Mouse (Mus musculus): ENCODE results near the gene Pdgfa. TPM values are rescaled to one million over a fixed set of nuclear protein-coding genes. Genes with fewer than 3 reads are reported as not detected.

Pdgfa gene
- 10.4 and 12.8 TPM in 2 replicates for polyA plus RNA-seq (2016; fragmentation: Nextera tagmentation; extraction: Ambion mirVana)

GRCm38 (mm10) chr5:138997171-138997788 lies at the start of gene Pdgfa:
Pdgfa (minus strand) TSS chr5:138997370.
- DNase-seq (ENCODE audit: low spot score): peak; percentile 78
- Histone ChIP-seq H3K4me1 (replicated peaks) (peaks cover 67% of the 10 kb centered on the region), H3K27me3 (ENCODE audit: insufficient read depth, poor library complexity, severe bottlenecking) (peaks cover 87% of the 10 kb centered on the region), H3K9me3 (peaks cover 16% of the 10 kb centered on the region), H3K4me3 (peak within 1 kb of the TSS; percentile 73), H3K36me3 (no peaks in the 10 kb centered on the region), H3K27ac (peak within 1 kb of the TSS; percentile 87)
- WGBS: under 1% methylated on average over 48 of the region's 48 CpGs

DNA sequence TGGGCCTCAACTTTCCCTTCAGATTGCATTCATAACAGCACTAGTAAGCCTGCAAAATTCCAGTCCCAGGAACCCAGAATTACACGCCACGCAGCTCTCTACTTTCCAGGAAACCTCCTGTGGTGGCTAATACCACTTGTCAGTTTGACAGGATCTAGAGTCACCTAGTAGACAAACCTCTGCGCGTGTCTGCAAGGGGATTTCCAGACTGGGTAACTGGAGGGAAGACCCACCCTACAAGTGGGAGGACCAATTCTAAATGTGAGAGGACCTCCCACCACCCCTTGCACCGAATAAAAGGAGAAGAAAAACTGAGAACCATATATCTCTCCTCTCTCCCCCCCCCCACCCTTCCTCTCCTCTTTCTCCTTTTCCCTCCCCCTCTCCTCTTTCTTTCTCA lies 49.5 kb upstream of the Pdgfa start:
- DNase-seq (ENCODE audit: low spot score): no peak
- Histone ChIP-seq H3K4me3 (no peak overlapping the region), H3K27me3 (ENCODE audit: insufficient read depth, poor library complexity, severe bottlenecking) (no peaks in the 10 kb centered on the region; the same call in 1 of the 2 replicates), H3K9me3 (no peaks in the 10 kb centered on the region), H3K4me1 (replicated peaks) (0 out of 2 replicates have a peak, but pooled peaks cover 15% of the 10 kb centered on the region), H3K27ac (no peak overlapping the region), H3K36me3 (no peaks in the 10 kb centered on the region)
- WGBS: 86% methylated on average over 5 of the region's 5 CpGs

DNA sequence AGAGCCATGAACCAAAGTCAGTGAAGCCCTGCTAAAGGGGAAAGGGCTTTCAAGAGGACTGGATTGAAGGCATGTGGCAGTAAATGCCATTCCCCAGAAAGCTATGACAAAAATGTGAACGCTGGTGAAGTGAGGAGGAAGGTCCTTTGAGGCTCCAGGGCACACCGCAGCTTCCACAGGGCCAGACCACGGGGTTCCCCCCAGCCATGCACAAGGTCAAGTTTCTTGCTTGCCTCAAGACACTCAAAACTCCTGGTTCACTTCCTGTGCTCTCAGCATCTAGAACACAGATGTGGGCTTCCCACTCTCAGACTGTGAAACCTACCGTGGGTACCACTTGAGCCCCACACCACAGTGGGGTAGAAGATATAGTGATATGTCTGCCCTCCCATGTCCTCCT lies 46.4 kb upstream of the Pdgfa start:
- no peak overlapping the region for H3K4me3 ChIP-seq
- H3K27me3 ChIP-seq (ENCODE audit: insufficient read depth, poor library complexity, severe bottlenecking): no peaks in the 10 kb centered on the region; the same call in 1 of the 2 replicates
- WGBS: 77% methylated on average over 4 of the region's 4 CpGs
- H3K27ac ChIP-seq: no peak overlapping the region
- no peaks in the 10 kb centered on the region for H3K9me3 ChIP-seq
- 0 out of 2 replicates have a peak, but pooled peaks cover 15% of the 10 kb centered on the region for H3K4me1 ChIP-seq (replicated peaks)
- DNase-seq (ENCODE audit: low spot score): no peak
- H3K36me3 ChIP-seq: no peaks in the 10 kb centered on the region

DNA sequence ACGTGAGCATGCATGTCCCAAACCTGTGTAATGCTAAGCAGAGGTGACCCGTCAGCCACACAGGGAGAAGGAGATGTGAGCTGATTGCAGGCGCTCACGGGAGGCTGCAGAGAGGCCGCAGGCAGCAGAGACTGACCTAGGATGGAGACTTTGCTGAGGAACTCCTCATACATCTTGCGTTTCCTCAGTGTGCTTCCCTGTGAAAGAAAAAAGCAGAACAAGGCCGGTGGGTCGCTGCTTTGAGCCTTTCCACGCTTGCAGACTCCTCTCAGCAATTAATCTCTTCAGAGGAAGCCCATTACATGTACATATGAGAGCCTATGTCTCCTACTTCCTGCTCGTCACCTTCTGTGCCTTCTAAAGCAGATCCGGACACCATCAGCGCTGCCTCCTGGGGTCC lies 45.1 kb upstream of the Pdgfa start:
- Histone ChIP-seq H3K27ac (no peak overlapping the region), H3K9me3 (no peaks in the 10 kb centered on the region), H3K4me3 (no peak overlapping the region), H3K27me3 (ENCODE audit: insufficient read depth, poor library complexity, severe bottlenecking) (no peaks in the 10 kb centered on the region; the same call in 1 of the 2 replicates), H3K36me3 (no peaks in the 10 kb centered on the region), H3K4me1 (replicated peaks) (0 out of 2 replicates have a peak, but pooled peaks cover 6% of the 10 kb centered on the region)
- DNase-seq (ENCODE audit: low spot score): no peak
- WGBS: 88% methylated on average over 12 of the region's 12 CpGs

DNA sequence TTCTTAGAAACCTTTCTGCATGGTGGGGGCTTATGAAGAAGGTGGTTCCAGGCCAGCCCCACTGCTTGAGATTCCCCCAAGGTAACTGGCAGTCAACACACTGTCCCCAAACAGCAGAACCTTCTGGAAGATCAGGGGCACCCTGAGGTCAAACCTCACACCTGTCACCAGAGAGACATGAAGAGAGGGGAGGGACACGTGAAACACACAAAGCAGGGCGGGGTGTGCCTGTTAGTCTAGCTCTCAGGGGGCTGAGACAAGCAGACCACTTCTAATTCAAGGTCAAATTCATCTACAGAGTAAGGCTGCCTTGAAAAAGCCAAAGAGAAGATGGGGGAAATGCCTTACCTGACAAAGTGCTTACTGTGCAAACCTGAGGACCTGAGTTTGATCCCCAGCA lies 38.0 kb upstream of the Pdgfa start:
- H3K27me3 ChIP-seq (ENCODE audit: insufficient read depth, poor library complexity, severe bottlenecking): no peaks in the 10 kb centered on the region
- WGBS: 68% methylated on average over 2 of the region's 2 CpGs
- peaks cover 28% of the 10 kb centered on the region for H3K4me1 ChIP-seq (replicated peaks)
- H3K9me3 ChIP-seq: no peaks in the 10 kb centered on the region
- no peak for DNase-seq (ENCODE audit: low spot score)
- no peaks in the 10 kb centered on the region for H3K36me3 ChIP-seq
- H3K27ac ChIP-seq: no peak overlapping the region
- no peak overlapping the region for H3K4me3 ChIP-seq

GRCm38 (mm10) chr5:139034746-139035145 lies 37.6 kb upstream of the Pdgfa start:
- Histone ChIP-seq H3K27me3 (ENCODE audit: insufficient read depth, poor library complexity, severe bottlenecking) (no peaks in the 10 kb centered on the region), H3K9me3 (no peaks in the 10 kb centered on the region), H3K4me3 (no peak overlapping the region), H3K4me1 (replicated peaks) (peaks cover 28% of the 10 kb centered on the region), H3K27ac (peak overlapping the region; percentile 73), H3K36me3 (no peaks in the 10 kb centered on the region)
- WGBS: 53% methylated on average over 6 of the region's 6 CpGs
- DNase-seq (ENCODE audit: low spot score): no peak

DNA sequence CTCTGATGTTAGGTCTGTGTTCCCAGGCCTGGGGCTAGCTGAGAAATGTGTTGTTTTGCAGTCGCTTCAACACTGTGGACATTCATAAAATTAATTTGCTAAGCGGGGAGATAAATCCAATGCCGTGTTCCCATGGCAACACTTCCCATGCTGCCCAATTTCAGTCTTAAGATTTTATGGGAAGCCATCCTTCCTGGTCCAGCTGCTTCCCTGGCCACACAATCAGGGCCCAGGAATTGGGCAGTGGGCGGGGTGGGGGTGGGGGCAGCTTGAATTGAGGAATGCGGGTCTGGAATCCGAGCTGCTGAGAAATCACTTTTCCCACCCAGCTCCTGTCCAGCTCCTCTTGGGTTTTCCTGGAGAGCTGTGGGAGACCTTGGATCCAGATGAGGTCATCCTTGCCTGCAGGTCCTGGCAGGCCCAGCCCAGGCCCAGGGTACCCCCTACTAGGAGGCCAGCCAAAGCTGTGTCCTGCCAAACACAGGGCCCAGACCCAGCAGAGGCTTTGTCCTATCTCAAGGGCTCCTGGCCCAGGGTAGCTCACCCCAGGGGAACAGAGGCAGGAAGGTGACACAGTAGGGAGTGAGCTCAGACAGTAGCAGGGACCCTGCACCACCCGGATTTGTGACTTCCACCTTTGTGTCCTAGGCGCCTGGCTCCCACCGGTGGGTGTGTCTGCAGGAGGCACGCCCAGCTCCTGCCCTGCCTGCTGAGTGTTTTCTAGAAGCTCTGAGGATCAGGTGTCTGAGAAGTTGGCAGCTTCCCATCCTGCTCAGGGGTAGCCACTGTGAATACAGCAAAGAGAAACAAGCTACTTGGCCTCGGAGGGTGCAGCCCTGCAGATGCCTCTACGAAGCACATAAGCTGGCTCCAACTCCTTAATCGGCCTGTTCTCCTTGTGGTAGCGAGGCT lies 36.5 kb upstream of the Pdgfa start:
- Histone ChIP-seq H3K27ac (peak overlapping the region; percentile 73), H3K36me3 (no peaks in the 10 kb centered on the region), H3K27me3 (ENCODE audit: insufficient read depth, poor library complexity, severe bottlenecking) (no peaks in the 10 kb centered on the region), H3K4me3 (no peak overlapping the region), H3K9me3 (no peaks in the 10 kb centered on the region), H3K4me1 (replicated peaks) (peaks cover 28% of the 10 kb centered on the region)
- peak; percentile 19 for DNase-seq (ENCODE audit: low spot score)
- WGBS: 43% methylated on average over 14 of the region's 14 CpGs

DNA sequence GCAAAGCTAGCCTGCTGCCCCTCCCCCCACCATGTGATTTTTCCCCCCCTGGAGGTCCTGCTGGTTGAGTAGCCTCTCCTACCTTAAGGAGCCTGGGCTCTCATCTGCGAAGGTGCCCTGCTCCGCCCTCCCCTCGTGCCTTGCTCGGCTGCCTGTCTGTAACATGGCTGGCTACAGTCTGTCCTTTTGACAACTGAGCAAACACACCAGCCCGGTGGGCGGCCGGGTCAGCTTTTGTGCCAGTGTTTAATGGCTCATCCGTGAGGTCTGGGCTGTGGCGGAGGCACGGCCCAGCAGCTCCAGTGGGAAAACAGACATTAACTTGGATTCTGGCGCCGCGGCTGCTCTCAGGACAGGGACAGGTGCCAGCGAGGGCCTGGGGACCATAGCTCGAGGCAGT lies 30.4 kb upstream of the Pdgfa start:
- Histone ChIP-seq H3K27ac (peak overlapping the region; percentile 53), H3K4me3 (no peak overlapping the region), H3K27me3 (ENCODE audit: insufficient read depth, poor library complexity, severe bottlenecking) (no peaks in the 10 kb centered on the region), H3K4me1 (replicated peaks) (peaks cover 17% of the 10 kb centered on the region), H3K9me3 (no peaks in the 10 kb centered on the region), H3K36me3 (no peaks in the 10 kb centered on the region)
- WGBS: 29% methylated on average over 15 of the region's 15 CpGs
- DNase-seq (ENCODE audit: low spot score): peak; percentile 9

GRCm38 (mm10) chr5:139024351-139025105 lies 27.4 kb upstream of the Pdgfa start:
- WGBS: 74% methylated on average over 12 of the region's 12 CpGs
- H3K27ac ChIP-seq: no peak overlapping the region
- no peak for DNase-seq (ENCODE audit: low spot score)
- H3K36me3 ChIP-seq: no peaks in the 10 kb centered on the region
- no peaks in the 10 kb centered on the region for H3K27me3 ChIP-seq (ENCODE audit: insufficient read depth, poor library complexity, severe bottlenecking)
- H3K4me3 ChIP-seq: no peak overlapping the region
- no peaks in the 10 kb centered on the region for H3K9me3 ChIP-seq
- H3K4me1 ChIP-seq (replicated peaks): peaks cover 16% of the 10 kb centered on the region

- no peak overlapping the region for H3K27ac ChIP-seq
- no peaks in the 10 kb centered on the region for H3K4me1 ChIP-seq (replicated peaks)
- no peaks in the 10 kb centered on the region for H3K36me3 ChIP-seq
- H3K27me3 ChIP-seq (ENCODE audit: insufficient read depth, poor library complexity, severe bottlenecking): no peaks in the 10 kb centered on the region
- no peak for DNase-seq (ENCODE audit: low spot score)
- H3K4me3 ChIP-seq: no peak overlapping the region
- WGBS: 81% methylated on average over 6 of the region's 6 CpGs
- H3K9me3 ChIP-seq: no peaks in the 10 kb centered on the region
Measured at GRCm38 (mm10) chr5:139020595-139020994, 23.4 kb upstream of the Pdgfa start.

DNA sequence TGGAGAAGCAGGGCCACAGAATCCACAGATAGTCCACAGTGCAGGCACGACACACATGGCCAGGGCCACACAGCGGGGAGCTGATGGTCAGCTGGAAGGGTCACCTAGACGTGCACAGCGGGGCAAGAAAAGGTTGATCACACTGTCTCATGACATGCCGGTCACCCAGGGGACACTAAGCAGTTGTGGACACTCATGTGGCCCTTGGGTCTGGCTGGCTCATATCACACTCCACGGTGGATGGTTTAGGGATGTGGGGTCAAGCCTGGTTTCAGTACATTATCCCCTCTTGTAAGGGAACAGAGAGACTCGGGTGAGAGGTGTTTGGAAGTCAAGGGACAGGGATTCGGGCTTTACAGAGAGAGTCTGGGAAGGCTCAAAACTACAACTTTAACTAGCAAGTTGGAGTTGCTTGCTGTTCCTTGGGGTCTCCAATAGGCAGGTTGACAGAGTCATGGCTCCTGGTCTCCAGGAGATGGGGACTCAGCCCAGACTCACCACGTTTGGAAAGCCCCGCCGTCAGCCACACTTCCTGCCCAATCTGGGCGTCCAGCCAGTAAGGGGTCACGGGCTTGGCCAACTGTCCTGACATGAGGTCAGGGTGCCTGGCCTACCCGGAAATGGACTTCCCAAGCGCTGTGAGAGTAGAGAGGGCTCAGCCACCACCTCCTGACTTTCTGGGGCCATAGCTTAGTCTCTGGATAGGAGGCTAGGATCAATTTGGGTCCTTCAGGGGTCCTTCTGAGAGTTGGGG lies 20.4 kb upstream of the Pdgfa start:
- Histone ChIP-seq H3K9me3 (no peaks in the 10 kb centered on the region), H3K36me3 (no peaks in the 10 kb centered on the region), H3K27me3 (ENCODE audit: insufficient read depth, poor library complexity, severe bottlenecking) (no peaks in the 10 kb centered on the region), H3K4me1 (replicated peaks) (0 out of 2 replicates have a peak, but pooled peaks cover 4% of the 10 kb centered on the region), H3K4me3 (no peak overlapping the region), H3K27ac (no peak overlapping the region)
- no peak for DNase-seq (ENCODE audit: low spot score)
- 80% methylated on average over 15 of the region's 15 CpGs for WGBS

- no peak for DNase-seq (ENCODE audit: low spot score)
- WGBS: 82% methylated on average over 3 of the region's 3 CpGs
- no peak overlapping the region for H3K27ac ChIP-seq
- H3K9me3 ChIP-seq: no peaks in the 10 kb centered on the region
- H3K36me3 ChIP-seq: no peaks in the 10 kb centered on the region
- H3K27me3 ChIP-seq (ENCODE audit: insufficient read depth, poor library complexity, severe bottlenecking): no peaks in the 10 kb centered on the region
- H3K4me1 ChIP-seq (replicated peaks): 0 out of 2 replicates have a peak, but pooled peaks cover 6% of the 10 kb centered on the region
- H3K4me3 ChIP-seq: no peak overlapping the region
Measured at GRCm38 (mm10) chr5:139015097-139015496, 17.9 kb upstream of the Pdgfa start.

All from hindbrain, embryonic 10.5 days (tissue).